Mouse (Mus musculus): ENCODE measurements around the gene Actn2.

Actn2 gene

DNA sequence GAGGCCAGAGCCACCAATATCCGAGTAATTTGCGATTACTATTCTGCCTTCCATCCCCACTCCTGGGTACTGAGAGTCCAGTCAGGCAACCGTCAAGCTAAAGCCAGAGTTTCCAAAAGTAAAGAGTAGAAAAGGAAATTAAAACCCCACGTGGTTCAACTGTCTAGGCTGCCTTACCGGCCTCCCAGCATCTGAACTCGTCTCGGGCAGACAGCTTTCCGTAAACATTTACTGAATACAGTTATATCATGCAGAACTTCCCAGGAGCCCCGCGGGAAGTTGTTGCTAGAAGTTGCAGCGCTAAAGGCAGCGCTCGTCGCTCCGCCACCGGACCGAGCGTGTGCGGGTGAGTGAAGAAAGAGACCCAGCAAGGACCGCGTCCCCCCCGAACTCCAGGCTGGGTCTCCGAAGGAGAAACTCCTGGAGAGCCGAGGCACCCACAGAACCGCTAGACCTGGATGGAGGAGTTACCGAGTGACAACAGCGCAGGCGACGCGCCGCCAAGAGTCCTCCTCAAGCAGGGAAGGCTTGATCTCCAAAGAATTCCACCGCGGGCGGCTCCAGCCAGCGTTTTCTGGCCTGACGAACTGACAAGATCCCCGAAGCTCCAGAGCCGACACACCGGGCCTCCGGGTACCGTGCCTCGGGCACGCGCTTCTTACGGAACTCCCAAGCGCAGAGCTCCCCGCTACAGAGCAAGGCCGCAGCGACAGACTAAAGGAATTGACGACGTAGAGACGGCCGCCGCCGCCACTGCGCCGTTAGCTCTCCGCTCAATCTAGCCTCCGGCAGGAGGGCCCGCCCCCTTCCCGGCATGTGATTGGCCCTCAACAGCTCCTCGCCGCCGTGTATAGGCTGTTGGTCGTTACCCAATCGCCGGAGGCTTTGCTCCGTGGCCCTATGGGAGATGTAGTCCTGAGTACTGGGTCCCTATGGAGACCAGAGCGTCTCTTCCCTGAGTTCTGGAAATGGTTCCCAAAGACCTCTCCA, 82.9 kb downstream of the Actn2 start, which contains the start of gene Mtr:
Gene Mtr (minus strand): TSS at position 723 of the 990 bp plus-strand sequence.
- DNase-seq (ENCODE audit: low read depth, low spot score): peak; percentile 96

DNA sequence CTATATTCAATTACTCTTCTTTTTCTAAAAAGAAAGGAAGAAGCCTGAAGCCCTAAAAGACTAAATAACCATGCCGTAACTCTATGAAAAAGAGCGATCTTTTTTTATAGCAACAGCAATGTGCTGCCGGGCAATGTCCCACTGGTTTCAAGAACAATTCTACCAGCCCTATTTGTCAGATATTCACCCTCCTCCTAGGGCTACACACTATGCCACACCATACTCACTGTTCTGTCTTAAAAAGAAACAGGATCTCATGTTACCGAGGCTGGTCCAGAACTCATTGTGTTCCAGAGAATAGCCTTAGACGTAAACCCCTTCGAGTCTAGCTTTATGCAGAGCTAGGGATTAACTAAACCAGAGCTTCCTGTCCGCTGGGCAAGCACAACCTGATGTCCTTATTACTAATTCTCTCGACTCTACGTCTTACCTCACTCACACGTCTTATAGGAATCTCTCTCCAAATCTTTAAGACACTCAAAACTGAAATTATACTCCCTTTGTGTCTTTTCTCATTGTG, 83.6 kb downstream of the Actn2 start:
- no peak for DNase-seq (ENCODE audit: low read depth, low spot score)

DNA sequence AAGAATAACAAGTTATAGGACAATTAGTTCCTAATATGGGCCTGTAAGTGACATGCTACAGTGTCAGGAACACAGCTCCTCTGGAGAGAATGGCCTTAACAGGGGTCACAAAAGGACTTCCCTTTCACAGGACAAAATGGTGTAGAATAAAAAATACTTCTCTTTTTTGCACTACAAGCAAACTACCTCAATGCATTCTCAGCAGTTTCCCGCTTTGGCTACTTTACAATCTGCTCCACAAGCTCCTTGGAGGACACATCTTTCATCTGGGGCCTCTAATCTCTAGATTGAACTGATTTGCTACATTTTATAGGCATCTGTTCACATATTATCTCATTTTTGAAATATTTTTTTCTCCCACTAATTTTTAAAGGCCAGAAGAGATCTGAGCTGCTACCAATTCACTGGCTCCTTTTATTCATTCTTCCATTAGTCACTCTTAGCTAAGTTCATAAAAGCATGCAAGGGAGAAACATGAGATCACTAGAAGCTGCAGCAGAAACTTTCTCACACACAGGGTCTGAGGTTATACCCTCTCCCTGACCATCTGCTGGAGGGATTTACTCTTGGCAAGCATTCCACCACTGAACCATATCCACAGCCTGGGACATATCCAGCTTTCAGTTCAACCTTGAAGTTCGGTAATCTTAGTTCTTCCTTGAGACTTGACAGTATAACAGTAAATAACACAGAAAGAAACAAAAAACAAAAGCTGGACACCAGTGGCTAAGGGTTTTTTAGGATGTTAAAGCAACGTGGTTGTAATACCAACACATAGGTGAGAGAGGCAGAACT, 84.5 kb downstream of the Actn2 start:
- no peak for DNase-seq (ENCODE audit: low read depth, low spot score)

DNA sequence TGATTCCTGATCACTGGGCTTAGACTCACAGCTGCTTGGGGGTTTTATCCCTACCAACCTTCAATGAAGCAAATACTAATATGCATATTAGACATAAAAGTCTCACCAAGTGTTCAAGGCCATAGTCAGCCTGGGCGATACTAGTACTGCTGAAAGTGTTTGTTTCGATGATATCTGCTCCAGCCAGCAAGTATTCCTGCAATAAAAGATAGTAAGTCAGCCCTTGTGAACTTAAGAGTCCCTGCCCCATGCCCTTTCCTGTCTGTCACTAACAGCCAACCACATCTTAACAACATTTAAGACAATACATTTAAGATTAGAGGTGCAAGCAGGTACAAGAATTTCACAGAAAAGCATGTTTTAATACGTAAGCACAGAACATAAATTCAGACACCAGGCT, 90.1 kb downstream of the Actn2 start:
- no peak for DNase-seq (ENCODE audit: low read depth, low spot score)

DNA sequence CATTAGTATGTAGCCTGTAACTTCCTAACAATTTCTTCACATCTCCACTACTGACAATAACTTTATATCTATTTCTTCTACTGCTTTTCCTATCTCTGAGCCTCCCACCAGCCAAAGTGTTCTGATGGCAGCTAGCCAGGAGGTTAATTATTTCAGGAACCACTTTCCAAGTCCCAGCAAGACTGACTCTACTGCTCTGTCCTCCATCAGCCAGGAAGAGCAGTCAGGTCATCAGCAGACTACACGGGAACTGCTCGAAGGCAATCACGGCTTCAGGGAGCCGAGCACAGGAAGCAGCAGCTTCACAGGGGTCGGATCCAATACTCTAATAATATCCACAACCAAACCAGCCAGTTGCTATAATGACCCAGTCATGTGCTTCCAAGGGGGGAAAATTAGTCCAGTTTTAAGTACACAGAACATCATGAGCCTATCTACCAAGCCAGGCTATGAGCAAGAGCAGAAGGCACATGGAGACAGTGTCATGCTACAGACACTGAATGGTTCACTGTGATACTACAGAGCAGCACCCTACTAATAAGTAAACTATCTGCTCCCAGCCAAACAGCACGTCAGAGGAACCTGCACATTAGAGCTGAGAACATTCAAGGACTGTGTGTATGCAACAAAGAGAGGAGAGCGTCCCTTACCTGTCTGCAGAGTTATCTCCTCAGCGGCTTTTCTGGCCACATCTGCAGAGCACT, 91.2 kb downstream of the Actn2 start:
- no peak for DNase-seq (ENCODE audit: low read depth, low spot score)

DNA sequence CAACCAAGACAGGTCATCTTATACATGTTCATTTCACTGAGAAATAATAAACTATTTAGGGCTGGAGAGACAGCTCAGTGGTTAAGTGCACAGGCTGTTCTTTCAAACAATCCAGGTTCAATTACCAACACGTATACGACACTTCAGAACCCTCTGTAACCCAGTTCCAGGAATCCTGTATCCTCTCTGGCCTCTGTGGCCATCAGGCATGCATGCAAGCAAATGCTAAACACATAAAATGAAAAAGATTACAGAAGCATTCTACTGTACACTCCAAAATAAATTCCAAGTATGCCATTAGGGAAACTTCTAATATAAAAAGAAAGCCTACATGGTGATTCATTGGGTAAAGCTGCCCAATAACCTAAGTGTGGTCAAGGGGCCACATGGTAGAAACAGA, 94.6 kb downstream of the Actn2 start:
- no peak for DNase-seq (ENCODE audit: low read depth, low spot score)

DNA sequence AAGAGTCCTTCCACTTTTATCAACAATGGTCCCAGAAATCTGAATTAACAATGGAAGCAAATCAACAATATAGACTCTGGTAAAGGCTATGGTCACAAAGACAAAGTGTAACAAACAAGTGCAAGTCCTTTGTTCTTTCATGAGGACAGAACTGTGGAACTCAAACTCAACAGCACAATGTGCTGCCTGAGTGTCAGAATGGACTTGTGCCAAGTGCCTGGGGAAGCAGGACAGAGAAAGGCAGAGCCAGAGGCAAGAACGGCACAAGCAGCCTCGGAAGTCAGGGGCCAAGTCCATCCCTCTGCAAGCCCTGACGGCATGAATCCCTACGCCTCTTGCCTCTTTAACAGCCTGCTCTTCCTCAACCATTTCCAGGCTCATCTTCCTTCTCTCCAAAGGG, 96.6 kb downstream of the Actn2 start:
- DNase-seq (ENCODE audit: low read depth, low spot score): no peak

DNA sequence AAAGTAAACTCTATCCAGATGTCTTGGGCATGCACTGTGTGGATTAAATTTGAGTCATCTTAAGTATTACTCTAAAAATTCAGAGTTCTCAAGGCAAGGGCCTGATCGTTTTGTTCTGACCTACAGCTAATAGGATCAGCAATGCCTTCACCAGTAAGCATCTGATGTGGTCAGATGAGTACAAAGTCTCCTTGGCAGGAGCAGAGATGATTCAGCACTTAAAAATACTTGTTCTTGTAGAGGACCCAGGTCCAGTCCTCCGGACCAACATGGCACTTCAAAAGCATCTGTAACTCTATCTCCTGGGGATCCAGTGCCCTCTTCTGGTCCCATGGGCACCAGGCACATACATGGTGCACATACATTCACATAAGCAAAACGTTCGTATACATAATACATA, 108.4 kb downstream of the Actn2 start:
- DNase-seq (ENCODE audit: low read depth, low spot score): no peak

DNA sequence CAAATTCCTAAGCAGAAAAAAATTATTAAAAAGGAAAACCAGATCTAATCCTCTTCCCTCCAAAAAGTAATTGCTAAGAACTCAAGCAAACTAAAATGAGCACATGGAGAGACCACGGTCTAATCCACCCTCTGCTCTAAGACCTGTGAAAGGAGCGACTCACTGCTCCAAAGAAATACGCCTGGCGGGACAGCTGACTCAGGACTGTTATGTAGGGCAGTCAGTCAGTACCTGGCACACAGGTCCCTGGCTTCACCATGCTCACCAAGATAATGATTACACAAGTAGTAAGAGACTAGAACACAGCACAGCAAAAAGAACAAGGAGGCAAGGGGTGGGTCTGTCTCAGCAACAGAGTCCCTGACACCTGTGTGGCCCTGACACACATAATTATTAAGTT, 112.3 kb downstream of the Actn2 start:
- DNase-seq (ENCODE audit: low read depth, low spot score): no peak

DNA sequence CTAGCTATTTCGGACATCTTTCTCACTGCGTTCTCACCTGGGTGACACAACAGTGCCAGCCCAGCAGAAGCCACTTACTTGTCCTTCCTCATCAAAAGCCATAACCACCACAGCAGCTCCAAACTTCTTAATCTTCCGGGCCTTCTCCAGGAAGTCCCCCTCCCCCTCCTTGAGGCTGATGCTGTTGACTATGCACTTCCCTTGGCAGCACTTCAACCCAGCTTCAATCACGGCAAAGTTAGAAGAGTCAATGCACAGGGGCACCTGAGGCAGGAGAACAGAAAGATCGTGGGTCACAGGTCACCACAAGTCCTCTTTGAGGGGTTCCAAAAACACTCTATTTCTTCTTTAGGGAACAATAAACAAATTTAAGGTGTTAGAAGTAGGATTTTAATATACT, 113.0 kb downstream of the Actn2 start:
- no peak for DNase-seq (ENCODE audit: low read depth, low spot score)

All from telencephalon, adult 2 months (tissue).